Mouse (Mus musculus) midbrain, embryonic 14.5 days (tissue): ENCODE measurements at regions not wholly inside any gene's neighbourhood (a gene's known extent, or its start where the extent isn't known, plus 50 kb on each side); places are given as distances from the start of the nearest gene placed in this dataset.

Experiments
- ATAC-seq: fragments of 200-750 bp; cut with Nextera tagmentation; 2 replicates; pipeline ENCODE4 v1.8.0; 2017; ENCODE audit warnings: moderate number of reproducible peaks, moderate library complexity; ENCODE audit not compliant: low FRiP score, low TSS enrichment
- DNase-seq: peaks from one replicate; pipeline ENCODE4 v3.0.0-alpha.2; 2015
- H3K27ac ChIP-seq: fragments of 300-500 bp; sonication (generic); replicated peaks from 2 replicates; pipeline ENCODE4 v1.5.1; 2014; ENCODE audit warnings: mild to moderate bottlenecking, low read depth, low read length, moderate library complexity
- H3K27me3 ChIP-seq: fragments of 300-500 bp; sonication (generic); 2 replicates; pipeline ENCODE4 v1.6.1; 2014; ENCODE audit warnings: low read length, control low read depth, mixed read lengths; ENCODE audit not compliant: control insufficient read depth, insufficient read depth
- H3K36me3 ChIP-seq: fragments of 300-500 bp; sonication (generic); 2 replicates; pipeline ENCODE4 v1.6.1; 2014; ENCODE audit warnings: low read length, control low read depth; ENCODE audit not compliant: control insufficient read depth, insufficient read depth
- H3K4me1 ChIP-seq: fragments of 300-500 bp; sonication (generic); 2 replicates; pipeline ENCODE4 v1.6.1; 2014; ENCODE audit warnings: mild to moderate bottlenecking, antibody characterized with exemption, low read length, control low read depth; ENCODE audit not compliant: control insufficient read depth, insufficient read depth
- H3K4me2 ChIP-seq: fragments of 300-500 bp; sonication (generic); 2 replicates; pipeline ENCODE4 v1.6.1; 2014; ENCODE audit warnings: mild to moderate bottlenecking, low read length, moderate library complexity
- H3K4me3 ChIP-seq: fragments of 300-500 bp; sonication (generic); replicated peaks from 2 replicates; pipeline ENCODE4 v1.5.1; 2014; ENCODE audit warnings: low read depth, low read length
- H3K9ac ChIP-seq: fragments of 300-500 bp; sonication (generic); replicated peaks from 2 replicates; pipeline ENCODE4 v1.6.1; 2014; ENCODE audit warnings: mild to moderate bottlenecking, low read length, moderate library complexity
- H3K9me3 ChIP-seq: fragments of 300-500 bp; sonication (generic); 2 replicates; pipeline ENCODE4 v1.6.1; 2016; ENCODE audit warnings: low read length, control low read depth, mixed read lengths; ENCODE audit not compliant: control insufficient read depth
- WGBS: fragments of 180-500 bp; shearing (Covaris S2); extraction: QIAGEN DNeasy Blood & Tissue Kit; methylation state at CpG from one replicate; pipeline ENCODE4 v1.1.7; 2014; 5-methylcytosine and 5-hydroxymethylcytosine counted together

DNA sequence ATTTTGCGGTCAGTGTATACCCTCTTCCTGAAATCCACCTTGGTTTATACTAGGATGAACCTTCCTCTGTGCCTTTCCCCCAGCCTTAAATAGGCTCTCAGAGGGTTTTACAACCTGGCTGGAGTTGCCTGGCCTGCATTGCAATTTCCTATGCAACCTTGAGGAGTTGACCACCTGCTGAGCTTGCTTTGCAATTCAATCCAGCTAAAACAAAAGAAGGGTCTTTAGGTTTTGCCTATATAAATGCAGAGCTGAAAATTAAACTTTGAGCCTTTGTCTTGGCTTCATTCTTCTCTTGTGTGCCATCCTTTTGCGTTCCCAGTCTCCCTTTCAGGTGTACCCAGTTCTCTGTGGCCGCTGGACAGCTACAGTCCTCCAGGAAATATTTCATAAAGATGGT is 53.0 kb upstream of the Phyhipl start:
- no peak overlapping the region for H3K4me2 ChIP-seq
- no peaks in the 10 kb centered on the region for H3K36me3 ChIP-seq
- H3K27me3 ChIP-seq: no peaks in the 10 kb centered on the region
- H3K27ac ChIP-seq: no peak overlapping the region
- 53% methylated on average over 3 of the region's 3 CpGs for WGBS
- DNase-seq: no peak
- ATAC-seq: no peak
- H3K4me1 ChIP-seq: no peaks in the 10 kb centered on the region
- no peak overlapping the region for H3K4me3 ChIP-seq
- H3K9me3 ChIP-seq: no peaks in the 10 kb centered on the region
- H3K9ac ChIP-seq: no peak overlapping the region
